14 mouse cellular contexts compared by ENCODE assay signal in the genomic region with DNA sequence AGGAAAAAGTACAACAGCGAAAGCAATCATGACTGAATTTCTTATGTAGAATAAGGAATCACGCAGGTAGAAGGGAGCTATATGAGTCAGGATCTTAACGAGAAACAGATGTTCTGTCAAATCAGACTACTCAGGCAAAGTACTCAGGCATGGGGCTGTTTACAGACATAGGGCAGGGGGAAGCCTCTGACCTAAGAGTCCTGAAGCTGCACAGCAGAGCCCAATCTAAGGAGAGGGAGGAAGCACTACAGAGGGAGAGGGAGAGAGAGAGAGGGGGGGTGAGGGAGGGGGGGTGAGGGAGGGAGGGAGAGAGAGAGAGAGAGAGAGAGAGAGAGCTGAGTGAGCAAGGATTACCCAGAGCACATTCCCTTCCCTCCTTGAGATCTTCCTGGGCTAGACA. TPM values are rescaled to one million over a fixed set of nuclear protein-coding genes. Genes with fewer than 3 reads are reported as not detected.
DNase-seq lines count a peak whose midpoint lies in the region; ATAC-seq lines count a peak whose summit lies in the region.
"Had no signal": no experiment of that assay in that cellular context is flagged by ENCODE, and none has a peak within 500 bp of the region (broad histone marks: within the 10 kb centered on the region; RNA-seq: fewer than 3 reads in every experiment).

No protein-coding gene starts in this region.

- ATAC-seq in forebrain, embryonic 11.5 days (replicated peaks; ENCODE audit: low FRiP score): no peak; the same call in 1 of the 2 replicates
- ATAC-seq in forebrain, embryonic 16.5 days: no peak
- peak; percentile 54; the same call in 1 of the 2 replicates for ATAC-seq in midbrain, embryonic 12.5 days (ENCODE audit: low FRiP score, low read depth)
- no peak for ATAC-seq in midbrain, embryonic 16.5 days
- ATAC-seq: forebrain, embryonic 15.5 days had no signal

- no peaks in the 10 kb centered on the region for H3K36me3 ChIP-seq in forebrain, embryonic 11.5 days (ENCODE audit: control insufficient read depth, insufficient read depth, low read length)
- no peaks in the 10 kb centered on the region for H3K36me3 ChIP-seq in forebrain, embryonic 16.5 days (ENCODE audit: control insufficient read depth, insufficient read depth)
- H3K36me3 ChIP-seq in midbrain, embryonic 12.5 days: no peaks in the 10 kb centered on the region
- H3K36me3 ChIP-seq in midbrain, embryonic 16.5 days (ENCODE audit: control insufficient read depth, insufficient read depth, low read length): no peaks in the 10 kb centered on the region
- H3K36me3 ChIP-seq: forebrain, embryonic 15.5 days; heart, embryonic 15.5 days had no signal

- H3K27me3 ChIP-seq in forebrain, embryonic 11.5 days (ENCODE audit: control insufficient read depth, insufficient read depth, low read length): no peaks in the 10 kb centered on the region
- no peaks in the 10 kb centered on the region for H3K27me3 ChIP-seq in forebrain, embryonic 16.5 days (replicated peaks; ENCODE audit: control insufficient read depth, insufficient read depth, low read length)
- no peaks in the 10 kb centered on the region for H3K27me3 ChIP-seq in midbrain, embryonic 12.5 days
- no peaks in the 10 kb centered on the region for H3K27me3 ChIP-seq in midbrain, embryonic 16.5 days (ENCODE audit: control insufficient read depth, insufficient read depth, low read depth, low read length)
- H3K27me3 ChIP-seq: forebrain, embryonic 15.5 days; heart, embryonic 15.5 days had no signal

- DNase-seq in forebrain, embryonic 11.5 days (ENCODE audit: low spot score): peak; percentile 62
- peak; percentile 80 for DNase-seq in forelimb bud, embryonic 11.5 days (ENCODE audit: low read depth, low spot score)
- DNase-seq in retina, postnatal 1 day: peak; percentile 18
- DNase-seq in natural killer cell, adult 2 months (ENCODE audit: low spot score in 2 of 2): no peak
- DNase-seq in right cerebral cortex, postnatal 25 days: no peak
- DNase-seq: adrenal gland, postnatal 10 days; kidney, postnatal 36 days; layer of hippocampus, postnatal 36 days; spleen, adult 18-20 months had no signal

- no peak overlapping the region for H3K27ac ChIP-seq in forebrain, embryonic 11.5 days (ENCODE audit: low read depth, low read length)
- H3K27ac ChIP-seq in forebrain, embryonic 16.5 days (ENCODE audit: low read length): no peak overlapping the region
- H3K27ac ChIP-seq in midbrain, embryonic 12.5 days (replicated peaks): no peak overlapping the region
- H3K27ac ChIP-seq in midbrain, embryonic 16.5 days (ENCODE audit: low read length): no peak overlapping the region
- H3K27ac ChIP-seq: forebrain, embryonic 15.5 days; heart, embryonic 15.5 days had no signal

- WGBS in forebrain, embryonic 11.5 days: 39% methylated on average over 3 of the region's 3 CpGs
- 46% methylated on average over 3 of the region's 3 CpGs for WGBS in forebrain, embryonic 16.5 days
- WGBS in midbrain, embryonic 12.5 days: 60% methylated on average over 3 of the region's 3 CpGs
- WGBS in midbrain, embryonic 16.5 days: 53% methylated on average over 3 of the region's 3 CpGs

- no peak overlapping the region for H3K4me2 ChIP-seq in forebrain, embryonic 11.5 days (ENCODE audit: low read depth, low read length, severe bottlenecking)
- H3K4me2 ChIP-seq in forebrain, embryonic 16.5 days (ENCODE audit: low read length): no peak overlapping the region
- H3K4me2 ChIP-seq in midbrain, embryonic 12.5 days (replicated peaks): no peak overlapping the region
- no peak overlapping the region for H3K4me2 ChIP-seq in midbrain, embryonic 16.5 days (ENCODE audit: low read length)
- H3K4me2 ChIP-seq: forebrain, embryonic 15.5 days; heart, embryonic 15.5 days had no signal

- H3K4me1 ChIP-seq in forebrain, embryonic 11.5 days (replicated peaks; ENCODE audit: control insufficient read depth, insufficient read depth, low read length): no peaks in the 10 kb centered on the region
- H3K4me1 ChIP-seq in forebrain, embryonic 16.5 days (replicated peaks; ENCODE audit: control insufficient read depth, insufficient read depth, low read length): no peaks in the 10 kb centered on the region
- H3K4me1 ChIP-seq in midbrain, embryonic 12.5 days: no peaks in the 10 kb centered on the region
- no peaks in the 10 kb centered on the region for H3K4me1 ChIP-seq in midbrain, embryonic 16.5 days (ENCODE audit: control insufficient read depth, insufficient read depth, low read length)
- H3K4me1 ChIP-seq: forebrain, embryonic 15.5 days; heart, embryonic 15.5 days had no signal

- H3K9ac ChIP-seq in forebrain, embryonic 11.5 days (ENCODE audit: low read length): no peak overlapping the region
- no peak overlapping the region for H3K9ac ChIP-seq in forebrain, embryonic 16.5 days (replicated peaks; ENCODE audit: low read depth, low read length)
- H3K9ac ChIP-seq in midbrain, embryonic 12.5 days (replicated peaks): no peak overlapping the region
- no peak overlapping the region for H3K9ac ChIP-seq in midbrain, embryonic 16.5 days (ENCODE audit: low read depth, low read length)
- H3K9ac ChIP-seq: forebrain, embryonic 15.5 days; heart, embryonic 15.5 days had no signal

- no peak overlapping the region for H3K4me3 ChIP-seq in forebrain, embryonic 11.5 days (ENCODE audit: low read depth, low read length)
- no peak overlapping the region for H3K4me3 ChIP-seq in forebrain, embryonic 16.5 days (replicated peaks; ENCODE audit: low read length)
- H3K4me3 ChIP-seq in midbrain, embryonic 12.5 days: no peak overlapping the region
- no peak overlapping the region for H3K4me3 ChIP-seq in midbrain, embryonic 16.5 days (ENCODE audit: low read depth, low read length)
- H3K4me3 ChIP-seq: forebrain, embryonic 15.5 days; heart, embryonic 15.5 days had no signal

- H3K9me3 ChIP-seq in forebrain, embryonic 11.5 days (ENCODE audit: control insufficient read depth, low read length): no peaks in the 10 kb centered on the region
- no peaks in the 10 kb centered on the region for H3K9me3 ChIP-seq in forebrain, embryonic 16.5 days (ENCODE audit: control insufficient read depth, low read length)
- H3K9me3 ChIP-seq in midbrain, embryonic 12.5 days: no peaks in the 10 kb centered on the region
- no peaks in the 10 kb centered on the region for H3K9me3 ChIP-seq in midbrain, embryonic 16.5 days (replicated peaks; ENCODE audit: control insufficient read depth, low read length, poor library complexity, severe bottlenecking)
- H3K9me3 ChIP-seq: forebrain, embryonic 15.5 days; heart, embryonic 15.5 days had no signal

RNA-seq across cellular contexts. Expression of a gene that starts 29.0 kb away (rescaled TPM):
- 58.0 and 61.6 TPM in 2 replicates for polyA plus RNA-seq in forebrain, embryonic 11.5 days (2014; fragmentation: Nextera tagmentation; extraction: Ambion mirVana)
- 58.4 and 69.8 TPM in 2 replicates for polyA plus RNA-seq in forebrain, embryonic 16.5 days (2015; fragmentation: Nextera tagmentation; extraction: Ambion mirVana)
- 74.4 and 88.5 TPM in 2 replicates for polyA plus RNA-seq in midbrain, embryonic 12.5 days (2016; fragmentation: Nextera tagmentation; extraction: Ambion mirVana)
- 68.6 and 88.3 TPM in 2 replicates for polyA plus RNA-seq in midbrain, embryonic 16.5 days (2015; fragmentation: Nextera tagmentation; extraction: Ambion mirVana)

Comparison
In these comparisons a context has a peak if more than half of its experiments do, and no peak if none do; other contexts are left out.
1. DNase-seq: peak in forebrain, embryonic 11.5 days (single experiment), forelimb bud, embryonic 11.5 days (single experiment) and retina, postnatal 1 day (single experiment); none in natural killer cell, adult 2 months (0 of 2) and right cerebral cortex, postnatal 25 days (single experiment).